Mouse (Mus musculus): Measurements from ENCODE around the gene Atad5. TPM values are rescaled to one million over a fixed set of nuclear protein-coding genes. Genes with fewer than 3 reads are reported as not detected.
"Not testable (repeated sequence)": the region's sequence is repeated elsewhere in the genome, so short reads cannot be mapped to it uniquely, and the experiment has no call there.

The Atad5 gene
- polyA plus RNA-seq, 1 experiment from 2014 or later, result 7.1 TPM

DNA sequence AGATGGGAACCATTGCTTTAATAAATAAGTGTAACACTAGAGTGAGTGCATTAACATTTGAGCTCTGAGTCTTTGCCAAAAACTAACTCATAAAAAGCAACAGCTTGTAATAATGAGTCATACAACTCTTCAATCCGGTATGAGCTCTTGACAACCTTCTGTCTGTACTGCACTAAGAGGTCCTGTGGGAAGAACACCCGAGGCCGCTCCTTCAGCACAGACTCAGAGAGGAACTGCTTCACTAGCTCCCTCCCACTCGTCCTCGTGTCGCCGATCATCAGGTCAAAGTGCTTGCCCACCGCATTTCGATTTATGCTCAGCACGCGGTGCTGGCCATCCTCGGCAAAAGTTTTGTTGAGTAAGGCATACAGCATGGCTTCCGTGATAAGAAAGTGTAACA lies 47.6 kb downstream of the Atad5 start:
- 93% methylated on average over 13 of the region's 13 CpGs for WGBS
- DNase-seq, result no peak
- Histone ChIP-seq H3K36me3 (ENCODE audit: control insufficient read depth, insufficient read depth, low read length) (peaks cover 49% of the 10 kb centered on the region), H3K9me3 (ENCODE audit: control insufficient read depth, low read length) (no peaks in the 10 kb centered on the region), H3K27ac (replicated peaks; ENCODE audit: low read depth, low read length) (no peak overlapping the region), H3K4me2 (ENCODE audit: low read length) (no peak overlapping the region), H3K4me1 (ENCODE audit: control insufficient read depth, insufficient read depth, low read length) (0 out of 2 replicates have a peak, but pooled peaks cover 3% of the 10 kb centered on the region), H3K9ac (replicated peaks; ENCODE audit: low read length) (no peak overlapping the region), H3K4me3 (replicated peaks; ENCODE audit: low read depth, low read length) (no peak overlapping the region), H3K27me3 (ENCODE audit: control insufficient read depth, insufficient read depth, low read length) (no peaks in the 10 kb centered on the region)
- no peak for ATAC-seq (ENCODE audit: low FRiP score, low TSS enrichment)

DNA sequence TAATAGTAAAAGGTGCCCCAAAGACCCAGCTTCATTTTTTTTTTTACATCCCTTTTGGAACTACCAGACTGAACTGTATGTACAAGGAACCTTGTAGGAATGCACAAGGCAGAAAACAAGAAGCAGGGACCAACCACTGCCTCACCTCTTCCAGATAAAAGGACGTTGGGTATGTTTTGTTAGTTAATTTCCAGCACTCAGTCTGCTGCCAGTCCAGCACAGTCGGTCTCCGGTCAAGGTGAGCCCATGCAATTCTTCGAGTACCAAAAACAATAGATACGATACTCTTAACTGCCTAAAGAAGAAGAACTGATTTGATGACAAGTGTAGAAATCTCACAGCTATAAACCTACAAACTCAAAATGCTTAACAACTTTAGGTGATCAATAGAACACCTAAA lies 48.6 kb downstream of the Atad5 start:
- ATAC-seq (ENCODE audit: low FRiP score, low TSS enrichment) (no peak), DNase-seq (no peak)
- Histone ChIP-seq H3K9ac (replicated peaks; ENCODE audit: low read length) (no peak overlapping the region), H3K4me3 (replicated peaks; ENCODE audit: low read depth, low read length) (no peak overlapping the region), H3K4me2 (ENCODE audit: low read length) (no peak overlapping the region), H3K36me3 (ENCODE audit: control insufficient read depth, insufficient read depth, low read length) (peaks cover 40% of the 10 kb centered on the region), H3K27ac (replicated peaks; ENCODE audit: low read depth, low read length) (no peak overlapping the region), H3K4me1 (ENCODE audit: control insufficient read depth, insufficient read depth, low read length) (peaks cover 6% of the 10 kb centered on the region; the same call in 1 of the 2 replicates), H3K9me3 (ENCODE audit: control insufficient read depth, low read length) (no peaks in the 10 kb centered on the region), H3K27me3 (ENCODE audit: control insufficient read depth, insufficient read depth, low read length) (no peaks in the 10 kb centered on the region)
- 89% methylated on average over 5 of the region's 5 CpGs for WGBS

DNA sequence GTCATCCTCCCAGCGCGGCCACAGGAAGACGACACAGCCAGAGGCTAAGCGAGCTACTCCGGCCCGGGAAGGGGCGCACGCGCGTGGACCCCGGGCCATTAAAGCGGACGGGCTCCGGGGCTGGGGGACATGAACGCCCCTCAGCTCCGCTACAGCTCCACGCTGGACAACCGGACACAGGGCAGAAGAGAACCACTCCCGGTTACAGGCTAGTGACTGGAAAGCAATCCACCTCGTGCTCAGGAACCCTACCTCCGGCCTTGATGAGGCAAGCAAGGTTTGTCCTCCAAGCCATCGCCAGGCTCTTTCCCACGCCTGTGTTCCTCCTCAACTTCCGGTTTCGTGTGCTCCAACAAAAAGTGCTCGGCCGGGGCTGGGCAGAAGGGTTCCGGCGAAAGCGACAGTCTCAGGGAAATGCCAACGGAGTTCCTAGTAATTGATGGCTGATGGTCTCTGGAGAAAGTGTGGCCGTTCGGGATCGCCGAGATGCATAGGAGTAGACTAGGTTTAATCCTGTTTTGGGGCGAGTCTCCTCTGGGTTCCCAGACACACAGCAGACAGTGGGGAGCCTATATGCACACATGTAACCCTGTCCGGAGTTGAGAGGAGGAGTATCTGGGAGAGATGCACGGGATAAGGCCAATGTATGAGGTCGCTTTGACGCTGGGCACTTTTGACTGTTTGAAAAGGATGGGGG lies 52.8 kb downstream of the Atad5 start, which contains the start of gene Tefm:
TSS of gene Tefm (minus strand) at position 351 of the 697 bp plus-strand sequence.
- ATAC-seq (ENCODE audit: low FRiP score, low TSS enrichment) (peak; percentile 75), DNase-seq (peak; percentile 94)
- H3K4me1 ChIP-seq (ENCODE audit: control insufficient read depth, insufficient read depth, low read length), result peaks cover 9% of the 10 kb centered on the region; the same call in 1 of the 2 replicates
- H3K27me3 ChIP-seq (ENCODE audit: control insufficient read depth, insufficient read depth, low read length), result no peaks in the 10 kb centered on the region
- H3K27ac ChIP-seq (replicated peaks; ENCODE audit: low read depth, low read length), result peak within 1 kb of the TSS; percentile 88
- no peaks in the 10 kb centered on the region for H3K9me3 ChIP-seq (ENCODE audit: control insufficient read depth, low read length)
- peak within 1 kb of the TSS; percentile 84 for H3K9ac ChIP-seq (replicated peaks; ENCODE audit: low read length)
- H3K4me2 ChIP-seq (ENCODE audit: low read length), result peak within 1 kb of the TSS; percentile 70
- under 1% methylated on average over 40 of the region's 40 CpGs for WGBS
- H3K36me3 ChIP-seq (ENCODE audit: control insufficient read depth, insufficient read depth, low read length), result peaks cover 13% of the 10 kb centered on the region
- peak within 1 kb of the TSS; percentile 75 for H3K4me3 ChIP-seq (replicated peaks; ENCODE audit: low read depth, low read length)

DNA sequence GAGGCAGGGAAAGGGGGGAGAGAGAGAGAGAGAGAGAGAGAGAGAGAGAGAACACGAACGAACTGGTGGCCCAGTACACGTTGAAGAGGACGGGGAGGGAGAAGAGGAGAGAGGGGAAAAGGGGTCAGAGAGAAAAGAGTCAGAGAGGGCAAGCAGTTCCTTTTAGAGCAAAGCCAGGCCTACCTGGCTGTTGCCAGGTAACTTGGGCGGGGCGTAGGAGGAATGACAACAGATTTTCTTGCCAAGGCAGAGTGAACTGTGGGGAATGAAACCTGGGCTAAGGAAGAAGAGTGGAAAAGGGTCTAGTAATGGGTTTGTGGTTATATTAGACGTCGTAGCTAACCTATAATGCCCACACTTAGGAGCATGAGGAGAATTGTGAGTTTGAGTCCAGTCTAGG lies 53.7 kb downstream of the Atad5 start:
- Histone ChIP-seq H3K36me3 (ENCODE audit: control insufficient read depth, insufficient read depth, low read length) (peaks cover 12% of the 10 kb centered on the region), H3K4me1 (ENCODE audit: control insufficient read depth, insufficient read depth, low read length) (peaks cover 9% of the 10 kb centered on the region; the same call in 1 of the 2 replicates), H3K27me3 (ENCODE audit: control insufficient read depth, insufficient read depth, low read length) (no peaks in the 10 kb centered on the region), H3K9ac (replicated peaks; ENCODE audit: low read length) (peak overlapping the region; percentile 84; the same call in 1 of the 2 replicates), H3K4me3 (replicated peaks; ENCODE audit: low read depth, low read length) (peak overlapping the region; percentile 75), H3K4me2 (ENCODE audit: low read length) (peak overlapping the region; percentile 70), H3K9me3 (ENCODE audit: control insufficient read depth, low read length) (no peaks in the 10 kb centered on the region), H3K27ac (replicated peaks; ENCODE audit: low read depth, low read length) (0 out of 2 replicates have a peak overlapping the region, but pooled peaks have one; percentile 88)
- no peak for ATAC-seq (ENCODE audit: low FRiP score, low TSS enrichment)
- DNase-seq, result no peak
- 40% methylated on average over 8 of the region's 8 CpGs for WGBS

DNA sequence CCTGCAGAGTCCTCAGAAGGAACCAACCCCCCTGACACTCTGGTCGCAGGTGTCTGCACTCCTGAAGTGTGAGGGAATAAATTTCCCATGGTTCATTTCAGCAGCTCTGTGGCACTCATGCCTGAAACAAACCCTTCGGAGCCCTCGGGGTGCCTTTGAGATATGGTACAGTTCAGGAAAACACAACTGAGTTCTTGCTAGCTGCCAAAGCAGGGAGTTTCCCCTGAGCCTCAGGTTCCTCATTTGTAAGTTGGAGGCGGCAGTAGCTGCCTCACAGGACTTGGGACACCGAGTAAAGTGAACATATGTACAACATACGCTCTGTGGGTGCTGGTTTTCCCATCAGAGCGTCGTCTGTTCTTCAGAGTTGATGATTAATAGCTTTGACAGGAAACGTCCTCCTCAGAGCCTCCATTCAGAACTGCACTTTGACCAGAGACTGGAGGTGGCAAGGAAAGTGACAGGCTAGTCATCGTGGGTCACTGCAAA lies 56.6 kb downstream of the Atad5 start:
- Histone ChIP-seq H3K4me1 (ENCODE audit: control insufficient read depth, insufficient read depth, low read length) (peaks cover 9% of the 10 kb centered on the region; the same call in 1 of the 2 replicates), H3K9ac (replicated peaks; ENCODE audit: low read length) (no peak overlapping the region), H3K4me2 (ENCODE audit: low read length) (no peak overlapping the region), H3K36me3 (ENCODE audit: control insufficient read depth, insufficient read depth, low read length) (no peaks in the 10 kb centered on the region), H3K4me3 (replicated peaks; ENCODE audit: low read depth, low read length) (no peak overlapping the region), H3K27ac (replicated peaks; ENCODE audit: low read depth, low read length) (no peak overlapping the region), H3K27me3 (ENCODE audit: control insufficient read depth, insufficient read depth, low read length) (no peaks in the 10 kb centered on the region), H3K9me3 (ENCODE audit: control insufficient read depth, low read length) (no peaks in the 10 kb centered on the region)
- 76% methylated on average over 10 of the region's 10 CpGs for WGBS
- ATAC-seq (ENCODE audit: low FRiP score, low TSS enrichment) (no peak), DNase-seq (no peak)

DNA sequence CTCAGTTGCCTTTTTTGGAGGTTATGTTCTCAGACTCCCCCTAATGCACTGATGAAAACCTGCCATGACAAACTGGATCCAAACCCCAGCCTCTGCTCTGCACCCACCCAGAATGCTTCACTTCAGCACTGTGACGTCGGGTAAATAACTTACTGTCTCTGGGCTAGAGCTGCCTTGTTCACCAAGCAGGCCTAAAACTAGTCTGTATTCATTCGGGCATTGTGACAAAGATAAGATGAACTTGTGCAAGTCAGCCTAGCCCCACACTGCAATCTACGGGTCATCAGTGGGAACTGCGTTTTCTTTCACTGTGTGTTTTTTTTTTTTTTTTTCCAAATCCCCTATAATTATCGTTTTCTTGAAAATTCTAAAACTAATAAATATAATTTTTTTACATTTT lies 58.5 kb downstream of the Atad5 start:
- Histone ChIP-seq H3K9me3 (ENCODE audit: control insufficient read depth, low read length) (no peaks in the 10 kb centered on the region), H3K4me2 (ENCODE audit: low read length) (no peak overlapping the region), H3K27ac (replicated peaks; ENCODE audit: low read depth, low read length) (no peak overlapping the region), H3K27me3 (ENCODE audit: control insufficient read depth, insufficient read depth, low read length) (no peaks in the 10 kb centered on the region), H3K4me3 (replicated peaks; ENCODE audit: low read depth, low read length) (no peak overlapping the region), H3K9ac (replicated peaks; ENCODE audit: low read length) (no peak overlapping the region), H3K4me1 (ENCODE audit: control insufficient read depth, insufficient read depth, low read length) (peaks cover 3% of the 10 kb centered on the region; the same call in 1 of the 2 replicates), H3K36me3 (ENCODE audit: control insufficient read depth, insufficient read depth, low read length) (no peaks in the 10 kb centered on the region)
- 82% methylated on average over 6 of the region's 6 CpGs for WGBS
- no peak for ATAC-seq (ENCODE audit: low FRiP score, low TSS enrichment)
- no peak for DNase-seq

DNA sequence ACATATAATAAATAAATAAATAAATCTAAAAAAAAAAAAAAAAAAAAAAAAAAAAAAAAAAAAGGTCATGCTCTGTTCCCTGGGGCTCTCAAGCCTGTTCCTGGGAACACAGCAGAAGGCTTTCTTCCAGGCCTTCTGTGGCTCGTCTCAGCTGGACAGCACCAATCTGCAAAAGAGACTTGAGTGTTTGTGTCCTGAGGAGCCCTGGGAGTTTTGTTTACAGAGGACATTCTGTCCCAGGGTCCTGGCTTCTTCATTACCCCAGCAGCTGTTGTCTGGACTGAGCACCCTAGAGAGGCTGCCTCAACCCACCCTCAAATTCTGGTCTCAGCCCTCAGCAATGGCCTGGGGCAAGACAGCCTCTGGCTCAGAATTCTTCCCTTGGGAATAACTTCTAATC lies 59.1 kb downstream of the Atad5 start:
- H3K9ac ChIP-seq (replicated peaks; ENCODE audit: low read length), result no peak overlapping the region
- H3K4me1 ChIP-seq (ENCODE audit: control insufficient read depth, insufficient read depth, low read length), result no peaks in the 10 kb centered on the region
- no peak overlapping the region for H3K4me2 ChIP-seq (ENCODE audit: low read length)
- ATAC-seq (ENCODE audit: low FRiP score, low TSS enrichment) (no peak), DNase-seq (no peak)
- H3K27ac ChIP-seq (replicated peaks; ENCODE audit: low read depth, low read length), result no peak overlapping the region
- 57% methylated on average over 1 of the region's 1 CpGs for WGBS
- H3K9me3 ChIP-seq (ENCODE audit: control insufficient read depth, low read length), result no peaks in the 10 kb centered on the region
- no peaks in the 10 kb centered on the region for H3K36me3 ChIP-seq (ENCODE audit: control insufficient read depth, insufficient read depth, low read length)
- H3K4me3 ChIP-seq (replicated peaks; ENCODE audit: low read depth, low read length), result no peak overlapping the region
- H3K27me3 ChIP-seq (ENCODE audit: control insufficient read depth, insufficient read depth, low read length), result peaks cover 5% of the 10 kb centered on the region; the same call in 1 of the 2 replicates

DNA sequence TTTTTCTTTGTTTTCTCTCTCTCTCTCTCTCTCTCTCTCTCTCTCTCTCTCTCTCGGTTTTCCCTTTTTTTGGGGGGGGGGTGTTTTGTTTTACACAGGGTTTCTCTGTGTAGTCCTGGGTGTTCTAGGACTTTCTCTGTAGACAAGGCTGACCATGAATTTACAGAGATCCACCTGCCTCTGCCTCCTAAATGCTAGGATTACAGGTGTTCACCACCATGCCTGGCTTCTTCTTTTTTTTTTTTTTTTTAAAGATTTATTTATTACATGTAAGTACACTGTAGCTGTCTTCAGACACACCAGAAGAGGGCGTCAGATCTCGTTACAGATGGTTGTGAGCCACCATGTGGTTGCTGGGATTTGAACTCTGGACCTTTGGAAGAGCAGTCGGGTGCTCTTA lies 59.8 kb downstream of the Atad5 start:
- H3K4me2 ChIP-seq (ENCODE audit: low read length); ATAC-seq (ENCODE audit: low FRiP score, low TSS enrichment); H3K27ac ChIP-seq (replicated peaks; ENCODE audit: low read depth, low read length); H3K4me3 ChIP-seq (replicated peaks; ENCODE audit: low read depth, low read length); H3K36me3 ChIP-seq (ENCODE audit: control insufficient read depth, insufficient read depth, low read length); H3K4me1 ChIP-seq (ENCODE audit: control insufficient read depth, insufficient read depth, low read length); H3K9ac ChIP-seq (replicated peaks; ENCODE audit: low read length); H3K9me3 ChIP-seq (ENCODE audit: control insufficient read depth, low read length); DNase-seq: not testable (repeated sequence)
- WGBS, result 60% methylated on average over 1 of the region's 4 CpGs
- H3K27me3 ChIP-seq (ENCODE audit: control insufficient read depth, insufficient read depth, low read length), result peaks cover 12% of the 10 kb centered on the region; the same call in 1 of the 2 replicates
